Mouse (Mus musculus) hindbrain, embryonic 13.5 days (tissue): ENCODE results near the gene Rbm38. TPM values are rescaled to one million over a fixed set of nuclear protein-coding genes. Genes with fewer than 3 reads are reported as not detected.

ENCODE experiments used
- ATAC-seq: fragments of 200-750 bp; cut with Nextera tagmentation; 2 replicates; pipeline ENCODE4 v1.8.0; 2017; ENCODE audit warnings: moderate TSS enrichment; ENCODE audit not compliant: low FRiP score
- H3K27ac ChIP-seq: fragments of 300-500 bp; sonication (generic); 2 replicates; pipeline ENCODE4 v1.5.1; 2015; ENCODE audit warnings: inconsistent platforms, mild to moderate bottlenecking, moderate library complexity
- H3K27me3 ChIP-seq: fragments of 300-500 bp; sonication (generic); 2 replicates; pipeline ENCODE4 v1.6.1; 2015; ENCODE audit warnings: mild to moderate bottlenecking, inconsistent platforms
- H3K36me3 ChIP-seq: fragments of 300-500 bp; sonication (generic); 2 replicates; pipeline ENCODE4 v1.6.1; 2015; ENCODE audit warnings: mild to moderate bottlenecking, inconsistent platforms
- H3K4me1 ChIP-seq: fragments of 300-500 bp; sonication (generic); replicated peaks from 2 replicates; pipeline ENCODE4 v1.6.1; 2015; ENCODE audit warnings: inconsistent platforms
- H3K4me2 ChIP-seq: fragments of 300-500 bp; sonication (generic); 2 replicates; pipeline ENCODE4 v1.6.1; 2015; ENCODE audit warnings: inconsistent platforms, mild to moderate bottlenecking, moderate library complexity
- H3K4me3 ChIP-seq: fragments of 300-500 bp; sonication (generic); 2 replicates; pipeline ENCODE4 v1.5.1; 2015; ENCODE audit warnings: mild to moderate bottlenecking, inconsistent platforms
- H3K9ac ChIP-seq: fragments of 300-500 bp; sonication (generic); 2 replicates; pipeline ENCODE4 v1.6.1; 2015; ENCODE audit warnings: mild to moderate bottlenecking, inconsistent platforms
- H3K9me3 ChIP-seq: fragments of 300-500 bp; sonication (generic); 2 replicates; pipeline ENCODE4 v1.6.1; 2016; ENCODE audit warnings: inconsistent platforms
- WGBS: fragments of 180-500 bp; shearing (Covaris S2); methylation state at CpG from one replicate; pipeline ENCODE4 v1.1.7; 2015; 5-methylcytosine and 5-hydroxymethylcytosine counted together
- polyA plus RNA-seq: library from polyadenylated mRNA; unstranded; fragments of >200 nt; fragmentation: Nextera tagmentation; extraction: Ambion mirVana; gene quantifications from 2 replicates; pipeline ENCODE4 v1.2.1, GENCODE M21; 2015

Rbm38 gene
- polyA plus RNA-seq, 1 experiment from 2014 or later = 20.6 TPM

DNA sequence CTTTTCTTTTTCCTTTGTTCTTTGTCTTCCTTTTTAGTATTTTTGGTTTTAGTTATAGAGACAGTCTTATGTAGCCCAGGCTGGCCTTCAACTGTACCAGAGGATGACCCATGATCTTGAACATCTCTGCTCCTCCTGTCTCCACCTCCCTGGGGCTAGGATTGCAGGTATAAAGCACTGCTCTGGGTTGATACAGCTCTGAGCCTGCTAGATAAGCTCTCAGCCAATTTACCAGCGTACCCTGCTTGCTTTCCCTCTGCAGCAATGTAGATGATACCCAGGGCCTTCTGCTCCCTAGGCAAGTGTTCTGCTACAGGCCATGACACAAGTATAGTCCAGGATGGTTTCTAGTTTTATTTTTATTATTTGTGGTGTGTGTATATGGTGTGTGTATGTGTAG, 21.6 kb downstream of the Rbm38 start:
- 82% methylated on average over 1 of the region's 1 CpGs for WGBS
- H3K27ac ChIP-seq = no peak overlapping the region

GRCm38 (mm10) chr2:173042504-173043162, 22.3 kb downstream of the Rbm38 start:
- no peaks in the 10 kb centered on the region for H3K27me3 ChIP-seq
- H3K27ac ChIP-seq = no peak overlapping the region
- no peaks in the 10 kb centered on the region for H3K4me1 ChIP-seq
- H3K4me2 ChIP-seq = no peak overlapping the region
- no peak for ATAC-seq
- WGBS = 55% methylated on average over 11 of the region's 11 CpGs
- H3K36me3 ChIP-seq = no peaks in the 10 kb centered on the region
- H3K4me3 ChIP-seq = no peak overlapping the region
- H3K9ac ChIP-seq = peak overlapping the region; percentile 39; the same call in 1 of the 2 replicates
- no peaks in the 10 kb centered on the region for H3K9me3 ChIP-seq

More for the DNA sequence above, 21.6 kb downstream of the Rbm38 start:
- Histone ChIP-seq H3K4me2 (no peak overlapping the region), H3K4me3 (no peak overlapping the region), H3K27me3 (no peaks in the 10 kb centered on the region), H3K9me3 (no peaks in the 10 kb centered on the region), H3K4me1 (no peaks in the 10 kb centered on the region), H3K9ac (no peak overlapping the region), H3K36me3 (no peaks in the 10 kb centered on the region)
- ATAC-seq = no peak

- H3K36me3 ChIP-seq = no peaks in the 10 kb centered on the region
- no peak for ATAC-seq
- H3K27ac ChIP-seq = no peak overlapping the region
- H3K27me3 ChIP-seq = no peaks in the 10 kb centered on the region
- H3K9ac ChIP-seq = no peak overlapping the region
- no peaks in the 10 kb centered on the region for H3K9me3 ChIP-seq
- no peaks in the 10 kb centered on the region; the same call in 1 of the 2 replicates for H3K4me1 ChIP-seq
- 82% methylated on average over 18 of the region's 18 CpGs for WGBS
- H3K4me3 ChIP-seq = no peak overlapping the region
- H3K4me2 ChIP-seq = no peak overlapping the region
Measured at GRCm38 (mm10) chr2:173044198-173044970, 24.1 kb downstream of the Rbm38 start.

GRCm38 (mm10) chr2:173046582-173047297, 26.4 kb downstream of the Rbm38 start:
- no peak for ATAC-seq
- peaks cover 14% of the 10 kb centered on the region for H3K4me1 ChIP-seq

DNA sequence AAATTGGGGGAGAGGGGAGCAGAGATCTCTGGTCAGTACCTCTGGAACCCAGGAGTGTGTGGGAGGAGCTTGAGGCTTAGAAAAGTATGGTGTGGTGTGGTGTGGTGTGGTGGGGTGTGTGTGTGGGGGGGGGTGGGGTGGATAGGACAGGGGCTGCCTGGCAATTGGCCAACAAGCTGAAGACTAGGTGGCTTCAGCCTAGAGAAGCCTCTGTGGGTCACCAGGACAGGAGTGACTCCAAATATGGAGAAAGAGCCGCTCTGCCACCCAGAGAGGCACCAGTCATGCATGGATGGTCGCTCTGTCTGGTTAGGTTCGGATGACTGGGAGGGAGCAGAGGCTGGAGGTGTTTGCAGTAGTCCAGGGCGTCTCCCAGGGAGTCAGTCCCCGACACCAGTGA, 27.2 kb downstream of the Rbm38 start:
- WGBS = 56% methylated on average over 5 of the region's 5 CpGs
- Histone ChIP-seq H3K4me2 (no peak overlapping the region), H3K9ac (no peak overlapping the region), H3K36me3 (no peaks in the 10 kb centered on the region), H3K4me1 (peaks cover 14% of the 10 kb centered on the region), H3K27me3 (0 out of 2 replicates have a peak, but pooled peaks cover 4% of the 10 kb centered on the region), H3K4me3 (no peak overlapping the region), H3K27ac (no peak overlapping the region), H3K9me3 (no peaks in the 10 kb centered on the region)
- ATAC-seq = no peak

More at GRCm38 (mm10) chr2:173046582-173047297, 26.4 kb downstream of the Rbm38 start:
- no peak overlapping the region for H3K9ac ChIP-seq
- no peaks in the 10 kb centered on the region for H3K36me3 ChIP-seq
- H3K9me3 ChIP-seq = no peaks in the 10 kb centered on the region
- 78% methylated on average over 15 of the region's 15 CpGs for WGBS
- no peak overlapping the region for H3K4me2 ChIP-seq
- H3K4me3 ChIP-seq = no peak overlapping the region
- no peak overlapping the region for H3K27ac ChIP-seq
- H3K27me3 ChIP-seq = no peaks in the 10 kb centered on the region

DNA sequence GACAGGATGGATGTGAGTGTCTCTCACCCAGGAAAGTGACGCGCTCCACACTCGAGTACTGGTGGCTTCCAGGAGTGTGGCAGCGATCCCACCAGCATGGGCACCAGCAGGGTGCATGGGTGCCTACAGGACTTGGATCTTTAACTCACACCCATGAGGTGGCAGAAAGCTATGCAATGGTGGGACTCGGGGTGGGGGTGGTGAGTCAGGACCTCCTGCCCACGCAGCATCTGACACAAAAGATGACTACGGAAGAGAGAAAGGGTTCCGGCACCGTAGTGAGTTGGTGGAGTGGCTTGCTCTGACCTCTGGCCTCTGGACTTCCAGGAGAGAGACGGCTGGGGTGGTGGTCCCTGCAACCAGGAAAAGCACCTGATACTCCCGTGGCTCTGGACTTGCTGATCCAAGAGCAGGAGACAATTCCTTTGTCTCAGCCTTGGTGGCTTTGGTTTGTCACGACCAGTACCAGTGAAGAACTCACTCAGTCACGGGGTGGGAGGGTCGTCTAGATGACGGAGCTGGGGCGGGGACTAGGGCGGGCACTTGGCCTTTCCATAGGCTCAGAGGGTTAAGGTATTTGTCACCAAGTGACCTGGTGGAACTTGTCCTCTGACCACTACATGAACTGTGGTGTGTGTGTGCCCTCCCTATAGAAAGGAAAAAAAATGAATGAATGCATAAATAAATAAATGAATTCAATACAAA, 27.9 kb downstream of the Rbm38 start:
- H3K4me2 ChIP-seq = no peak overlapping the region
- 48% methylated on average over 17 of the region's 17 CpGs for WGBS
- no peak overlapping the region for H3K4me3 ChIP-seq
- H3K4me1 ChIP-seq = peaks cover 14% of the 10 kb centered on the region
- no peaks in the 10 kb centered on the region for H3K9me3 ChIP-seq
- H3K27ac ChIP-seq = no peak overlapping the region
- H3K36me3 ChIP-seq = no peaks in the 10 kb centered on the region
- 0 out of 2 replicates have a peak, but pooled peaks cover 4% of the 10 kb centered on the region for H3K27me3 ChIP-seq
- no peak for ATAC-seq
- H3K9ac ChIP-seq = no peak overlapping the region

DNA sequence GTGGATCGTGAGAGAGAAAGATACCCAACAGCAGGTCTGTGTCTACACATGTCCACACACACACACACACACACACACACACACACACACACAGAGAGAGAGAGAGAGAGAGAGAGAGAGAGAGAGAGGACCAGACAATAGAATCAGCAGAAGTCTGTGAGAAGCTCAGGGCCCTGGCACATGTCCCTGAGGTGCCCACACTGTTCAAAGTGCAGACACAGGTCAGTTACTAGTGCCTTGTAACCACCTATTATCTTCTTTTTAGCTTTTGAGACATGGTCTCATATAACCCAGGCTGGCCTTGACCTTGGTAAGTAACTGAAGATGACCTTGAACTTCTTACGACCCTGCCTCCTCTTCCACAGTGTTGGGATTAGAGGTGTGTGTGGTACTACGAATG, 28.9 kb downstream of the Rbm38 start:
- Histone ChIP-seq H3K9ac (no peak overlapping the region), H3K4me1 (peaks cover 14% of the 10 kb centered on the region), H3K36me3 (no peaks in the 10 kb centered on the region), H3K9me3 (no peaks in the 10 kb centered on the region), H3K27me3 (0 out of 2 replicates have a peak, but pooled peaks cover 4% of the 10 kb centered on the region), H3K4me3 (no peak overlapping the region), H3K4me2 (no peak overlapping the region), H3K27ac (no peak overlapping the region)
- WGBS = 84% methylated on average over 3 of the region's 3 CpGs
- ATAC-seq = no peak

- Histone ChIP-seq H3K4me2 (no peak overlapping the region), H3K27ac (no peak overlapping the region), H3K4me3 (no peak overlapping the region), H3K27me3 (peaks cover 4% of the 10 kb centered on the region; the same call in 1 of the 2 replicates), H3K4me1 (peaks cover 14% of the 10 kb centered on the region), H3K9ac (no peak overlapping the region), H3K36me3 (no peaks in the 10 kb centered on the region), H3K9me3 (no peaks in the 10 kb centered on the region)
- WGBS = 43% methylated on average over 6 of the region's 6 CpGs
- no peak for ATAC-seq
Measured at GRCm38 (mm10) chr2:173049817-173050216, 29.5 kb downstream of the Rbm38 start.

GRCm38 (mm10) chr2:173050604-173051382, 30.5 kb downstream of the Rbm38 start:
- peaks cover 14% of the 10 kb centered on the region for H3K4me1 ChIP-seq
- H3K27me3 ChIP-seq = peaks cover 4% of the 10 kb centered on the region; the same call in 1 of the 2 replicates
- no peak overlapping the region for H3K9ac ChIP-seq
- H3K4me2 ChIP-seq = no peak overlapping the region
- 41% methylated on average over 8 of the region's 8 CpGs for WGBS
- no peak for ATAC-seq
- no peak overlapping the region for H3K27ac ChIP-seq
- no peaks in the 10 kb centered on the region for H3K9me3 ChIP-seq
- H3K4me3 ChIP-seq = no peak overlapping the region
- H3K36me3 ChIP-seq = no peaks in the 10 kb centered on the region

- Histone ChIP-seq H3K4me2 (no peak overlapping the region), H3K4me3 (no peak overlapping the region)
Measured at GRCm38 (mm10) chr2:173052881-173053280, 32.6 kb downstream of the Rbm38 start.

DNA sequence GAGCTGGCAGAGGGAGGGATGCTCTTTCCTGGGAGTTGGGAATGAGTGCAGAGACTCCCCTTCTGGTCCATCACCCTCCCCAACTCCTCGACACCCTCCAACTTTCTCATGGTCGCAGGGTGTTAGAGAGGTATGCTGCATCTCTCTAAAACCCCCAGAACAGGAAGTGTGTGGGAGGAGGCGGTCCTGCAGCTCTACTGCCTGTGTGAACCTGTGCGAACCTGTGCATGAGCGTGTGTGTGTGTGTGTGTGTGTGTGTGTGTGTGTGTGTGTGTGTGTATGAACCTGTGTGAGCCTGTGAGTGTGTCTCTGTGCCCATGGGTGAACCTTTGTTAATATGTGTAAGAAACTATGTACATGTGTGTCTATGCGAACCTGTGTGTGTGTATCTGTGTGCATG, 33.5 kb downstream of the Rbm38 start:
- Histone ChIP-seq H3K4me1 (peaks cover 22% of the 10 kb centered on the region), H3K9ac (no peak overlapping the region), H3K27ac (no peak overlapping the region), H3K36me3 (no peaks in the 10 kb centered on the region), H3K4me2 (no peak overlapping the region), H3K27me3 (peaks cover 4% of the 10 kb centered on the region; the same call in 1 of the 2 replicates), H3K4me3 (no peak overlapping the region), H3K9me3 (no peaks in the 10 kb centered on the region)
- WGBS = 83% methylated on average over 6 of the region's 6 CpGs
- no peak for ATAC-seq

More at GRCm38 (mm10) chr2:173052881-173053280, 32.6 kb downstream of the Rbm38 start:
- ATAC-seq = no peak
- H3K9ac ChIP-seq = no peak overlapping the region
- WGBS = 96% methylated on average over 8 of the region's 8 CpGs
- H3K4me1 ChIP-seq = peaks cover 18% of the 10 kb centered on the region
- H3K9me3 ChIP-seq = no peaks in the 10 kb centered on the region
- no peak overlapping the region for H3K27ac ChIP-seq
- H3K36me3 ChIP-seq = no peaks in the 10 kb centered on the region
- peaks cover 4% of the 10 kb centered on the region; the same call in 1 of the 2 replicates for H3K27me3 ChIP-seq
